Mouse (Mus musculus): ENCODE results near the gene Bnc1.

The Bnc1 gene

DNA sequence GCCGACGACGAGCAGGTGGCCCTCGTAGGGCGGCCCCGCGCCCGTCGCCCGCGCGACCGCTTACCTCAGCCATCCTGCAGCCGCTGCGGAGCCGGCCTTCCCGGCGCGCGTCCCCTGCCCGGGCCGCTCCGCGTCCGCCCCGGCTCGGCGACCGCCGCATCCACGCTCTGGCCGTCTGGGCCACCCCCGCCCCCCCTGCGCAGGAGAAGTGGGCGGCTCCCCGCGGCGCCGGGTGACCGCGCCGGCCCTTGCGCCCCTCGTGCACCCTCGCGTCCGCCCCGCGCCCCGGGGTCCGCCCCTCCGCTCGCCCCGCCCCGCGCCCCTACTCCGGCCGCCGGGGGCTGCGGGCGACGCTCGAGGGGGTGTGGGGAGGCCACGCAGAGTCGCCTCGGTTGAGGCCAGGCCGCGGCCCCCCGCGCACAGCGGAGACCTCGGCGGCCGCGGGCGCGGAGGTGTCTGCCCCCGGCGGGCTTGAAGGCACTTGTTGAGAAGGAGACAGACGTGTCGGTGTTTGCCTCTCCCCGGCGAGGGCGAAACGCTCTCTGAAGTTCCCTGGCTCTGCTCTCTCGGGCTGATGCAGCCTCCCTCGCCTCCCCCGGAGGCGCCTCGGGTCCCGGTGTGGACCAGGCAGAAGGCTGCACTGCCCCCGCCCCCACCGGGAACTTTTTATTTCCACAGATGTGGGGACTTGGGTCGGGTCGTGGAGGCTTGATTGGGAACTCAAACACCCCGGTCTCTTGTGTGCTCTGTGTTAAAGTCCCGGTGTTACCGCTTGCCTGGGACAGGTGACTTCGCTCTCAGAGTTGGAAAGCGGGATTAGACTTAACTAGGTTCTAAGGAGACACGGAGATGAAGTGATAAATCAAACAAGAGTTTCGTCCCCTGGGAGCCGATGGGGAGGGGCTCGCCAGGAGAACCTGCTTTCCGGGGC is at the start of gene Bnc1:
Gene Bnc1, minus strand, starts transcription at position 162 of the 931 bp plus-strand sequence.
- in situ Hi-C loops (cut with MboI; ENCODE audit: low pct_unique_long_range_greater_than_20kb in 1 of 2, low sequenced_read_pairs in 2 of 2, unreplicated experiment in 1 of 2), result no loop called here

DNA sequence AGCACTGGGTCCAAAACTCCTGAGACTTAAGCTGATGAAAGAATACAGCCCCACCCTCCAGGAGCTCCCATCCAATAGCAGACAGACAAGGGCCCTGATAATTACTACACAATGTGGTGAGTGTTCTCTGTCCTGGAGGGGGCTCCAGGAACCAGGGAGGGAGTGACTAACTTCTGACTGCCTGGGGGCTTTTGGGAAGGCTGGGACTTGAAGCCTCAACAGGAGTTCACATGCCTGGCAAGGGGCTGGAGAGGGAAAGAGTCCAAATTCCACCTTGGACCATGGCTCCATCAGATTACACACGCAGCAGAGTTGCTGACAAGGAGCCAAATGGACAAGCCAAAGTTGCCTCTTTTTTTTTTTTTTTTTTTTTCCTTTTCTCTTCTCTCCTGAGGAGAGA is 41.3 kb upstream of the Bnc1 start:
- in situ Hi-C loops (cut with MboI; ENCODE audit: low pct_unique_long_range_greater_than_20kb in 1 of 2, low sequenced_read_pairs in 2 of 2, unreplicated experiment in 1 of 2), result no loop called here

DNA sequence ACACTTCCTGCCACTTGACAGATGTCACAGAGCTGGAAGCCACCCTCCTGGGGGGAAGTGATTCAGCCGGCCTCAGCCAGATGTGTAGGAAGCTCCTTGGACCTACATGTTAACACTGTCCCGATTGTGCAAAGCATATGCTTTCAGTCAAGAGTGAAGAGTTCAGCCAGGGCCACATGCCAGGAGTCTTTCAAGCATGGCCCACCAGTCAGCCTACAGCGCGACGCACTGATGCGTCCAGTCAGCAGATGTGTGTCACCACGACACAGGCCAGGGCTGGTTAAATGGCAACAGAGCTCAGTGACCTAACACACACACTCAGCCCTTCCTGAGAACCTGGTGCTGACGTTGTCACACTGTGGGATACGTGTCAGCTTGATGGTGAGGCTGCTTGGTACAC is 37.6 kb upstream of the Bnc1 start:
- in situ Hi-C loops (cut with MboI; ENCODE audit: low pct_unique_long_range_greater_than_20kb in 1 of 2, low sequenced_read_pairs in 2 of 2, unreplicated experiment in 1 of 2), result no loop called here

DNA sequence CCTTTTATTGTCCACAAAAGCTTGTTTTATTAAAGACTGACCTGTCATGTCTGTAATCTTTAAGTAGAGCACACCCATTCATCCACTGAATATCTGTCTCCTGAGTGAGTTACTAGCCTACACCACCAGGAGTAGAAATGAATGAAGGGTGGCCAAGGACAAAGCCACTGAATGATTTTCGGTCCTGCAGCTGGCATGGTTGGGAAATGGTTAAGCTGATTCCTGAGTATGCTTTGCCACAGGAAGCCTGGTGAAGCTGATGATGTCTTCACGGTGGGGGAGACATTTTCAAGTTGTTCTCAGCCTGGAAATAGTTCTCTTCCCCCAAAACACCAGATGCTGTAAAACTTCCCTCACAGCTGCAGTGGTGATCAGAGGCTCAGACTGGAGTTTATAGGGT is 33.7 kb upstream of the Bnc1 start:
- in situ Hi-C loops (cut with MboI; ENCODE audit: low pct_unique_long_range_greater_than_20kb in 1 of 2, low sequenced_read_pairs in 2 of 2, unreplicated experiment in 1 of 2), result no loop called here

DNA sequence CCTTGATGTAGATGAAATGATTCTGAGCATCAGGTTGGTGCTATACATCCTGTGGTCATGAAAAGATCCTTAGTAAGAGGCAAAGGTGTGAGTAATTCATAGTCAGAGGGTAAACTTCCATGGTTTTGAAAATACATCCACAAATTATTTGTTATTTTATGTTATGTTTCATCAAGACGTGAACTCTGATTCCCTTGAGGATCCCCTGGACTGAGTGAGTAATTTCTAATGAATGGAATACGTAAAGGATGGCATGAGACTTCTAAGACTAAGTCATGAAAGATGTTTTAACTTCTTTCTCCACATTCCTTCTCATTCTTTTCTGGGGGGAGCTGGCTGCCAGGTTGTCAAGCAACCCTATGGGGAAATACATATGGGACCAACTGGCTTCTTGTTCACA is 31.6 kb upstream of the Bnc1 start:
- in situ Hi-C loops (cut with MboI; ENCODE audit: low pct_unique_long_range_greater_than_20kb in 1 of 2, low sequenced_read_pairs in 2 of 2, unreplicated experiment in 1 of 2), result no loop called here

DNA sequence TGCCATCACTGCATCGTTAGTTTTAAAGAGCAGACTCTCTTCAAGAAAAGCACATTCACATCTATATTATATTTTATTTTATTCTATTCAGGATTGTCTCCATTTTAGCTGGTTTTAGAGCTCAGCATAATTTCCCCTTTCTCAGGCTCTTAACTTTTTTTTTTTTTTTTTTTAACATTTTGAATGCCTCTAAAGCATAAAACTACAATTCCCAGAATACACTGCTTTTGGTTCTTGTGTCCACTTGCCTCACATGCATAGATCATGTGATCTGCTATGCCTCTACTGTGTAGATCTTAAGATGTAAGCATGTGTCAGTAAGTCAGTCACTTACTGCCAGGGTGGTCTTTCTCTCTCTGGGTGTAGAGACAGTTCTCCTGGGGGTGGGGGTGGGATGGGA is 30.3 kb upstream of the Bnc1 start:
- in situ Hi-C loops (cut with MboI; ENCODE audit: low pct_unique_long_range_greater_than_20kb in 1 of 2, low sequenced_read_pairs in 2 of 2, unreplicated experiment in 1 of 2), result no loop called here

DNA sequence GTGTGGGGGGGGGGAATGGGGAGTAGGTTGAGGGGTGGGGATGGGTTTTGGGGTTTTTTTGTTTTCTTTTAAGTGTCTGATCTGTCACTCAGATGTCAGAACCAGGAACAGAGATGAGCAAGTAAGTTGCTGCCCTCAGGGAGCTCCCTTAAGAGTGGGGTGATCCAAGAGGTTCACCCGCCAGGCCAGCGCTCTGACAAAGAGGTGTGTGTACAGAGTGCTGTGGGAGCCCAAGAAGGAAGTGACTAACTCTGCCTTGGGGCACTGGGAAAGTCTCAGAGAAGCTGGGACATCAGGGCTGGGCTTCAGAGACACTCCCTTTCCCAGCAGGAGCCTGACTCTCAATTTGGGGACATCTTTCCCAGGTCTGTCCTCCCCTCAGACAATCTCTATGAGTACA is 25.9 kb upstream of the Bnc1 start:
- in situ Hi-C loops (cut with MboI; ENCODE audit: low pct_unique_long_range_greater_than_20kb in 1 of 2, low sequenced_read_pairs in 2 of 2, unreplicated experiment in 1 of 2), result no loop called here

DNA sequence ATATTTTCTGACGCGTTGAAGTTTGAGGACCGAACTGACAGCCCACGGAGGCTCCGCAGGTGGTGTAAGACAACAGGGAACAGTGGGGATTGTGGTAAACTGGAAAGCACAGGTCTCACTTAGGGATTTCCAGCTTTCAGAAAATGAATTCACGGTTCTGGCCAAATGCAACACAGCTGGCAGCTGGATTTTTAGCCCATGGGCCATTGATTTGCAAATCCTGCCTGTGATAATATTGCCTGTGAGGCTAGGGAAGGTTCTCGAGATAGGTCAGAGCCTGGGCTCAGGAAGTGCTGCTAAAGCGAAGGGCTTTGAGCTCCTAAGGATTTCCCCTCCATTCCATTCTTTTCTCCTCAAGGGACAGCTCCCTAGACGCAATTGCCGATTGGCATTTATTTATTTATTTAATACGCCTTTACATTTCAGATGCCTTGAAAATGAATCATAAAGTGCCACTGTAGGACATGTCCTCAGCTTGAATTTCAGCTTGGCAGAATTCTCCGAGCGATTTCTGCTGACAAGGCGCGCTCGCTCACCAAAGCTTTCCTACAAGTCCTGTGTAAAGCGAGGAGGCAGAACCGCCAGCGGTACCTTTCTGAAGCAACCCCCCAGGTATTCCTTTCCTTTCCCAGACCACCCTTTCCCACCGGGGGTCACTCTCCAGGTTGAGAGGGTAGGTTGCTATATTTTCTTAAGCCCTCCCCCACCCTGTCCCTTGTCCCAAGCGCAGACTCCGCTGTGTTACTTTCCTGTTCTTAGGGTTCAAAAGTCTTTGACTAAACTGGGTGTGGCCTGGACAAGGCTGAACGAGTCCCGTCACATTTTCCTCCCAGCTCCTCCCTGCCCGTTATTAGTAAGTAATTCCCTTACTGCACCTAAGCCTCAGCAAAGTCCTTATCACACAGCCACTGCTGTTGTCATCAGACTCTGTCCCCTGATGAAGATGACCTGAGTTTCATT is 24.9 kb upstream of the Bnc1 start:
- in situ Hi-C loops (cut with MboI; ENCODE audit: low pct_unique_long_range_greater_than_20kb in 1 of 2, low sequenced_read_pairs in 2 of 2, unreplicated experiment in 1 of 2), result no loop called here

DNA sequence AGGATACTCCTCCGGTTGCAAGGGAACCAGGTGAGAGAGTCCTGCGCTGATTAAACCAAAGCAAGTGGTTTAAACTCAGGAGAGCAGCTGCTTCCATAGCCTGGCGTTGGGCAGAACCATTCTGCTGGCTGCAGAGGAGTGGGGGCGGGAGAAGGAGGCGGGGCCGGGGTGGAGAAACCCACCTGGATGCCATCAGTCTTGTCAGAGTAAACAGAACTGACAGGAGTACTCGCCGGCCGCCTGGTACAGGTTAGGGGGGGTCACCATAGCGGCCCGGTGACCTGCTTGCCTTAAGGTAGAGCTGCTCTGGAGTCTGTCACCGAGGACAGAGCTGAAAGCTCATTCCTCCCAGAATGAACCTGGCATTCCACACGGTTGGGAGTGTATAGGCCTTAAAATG is 20.4 kb upstream of the Bnc1 start:
- in situ Hi-C loops (cut with MboI; ENCODE audit: low pct_unique_long_range_greater_than_20kb in 1 of 2, low sequenced_read_pairs in 2 of 2, unreplicated experiment in 1 of 2), result no loop called here

DNA sequence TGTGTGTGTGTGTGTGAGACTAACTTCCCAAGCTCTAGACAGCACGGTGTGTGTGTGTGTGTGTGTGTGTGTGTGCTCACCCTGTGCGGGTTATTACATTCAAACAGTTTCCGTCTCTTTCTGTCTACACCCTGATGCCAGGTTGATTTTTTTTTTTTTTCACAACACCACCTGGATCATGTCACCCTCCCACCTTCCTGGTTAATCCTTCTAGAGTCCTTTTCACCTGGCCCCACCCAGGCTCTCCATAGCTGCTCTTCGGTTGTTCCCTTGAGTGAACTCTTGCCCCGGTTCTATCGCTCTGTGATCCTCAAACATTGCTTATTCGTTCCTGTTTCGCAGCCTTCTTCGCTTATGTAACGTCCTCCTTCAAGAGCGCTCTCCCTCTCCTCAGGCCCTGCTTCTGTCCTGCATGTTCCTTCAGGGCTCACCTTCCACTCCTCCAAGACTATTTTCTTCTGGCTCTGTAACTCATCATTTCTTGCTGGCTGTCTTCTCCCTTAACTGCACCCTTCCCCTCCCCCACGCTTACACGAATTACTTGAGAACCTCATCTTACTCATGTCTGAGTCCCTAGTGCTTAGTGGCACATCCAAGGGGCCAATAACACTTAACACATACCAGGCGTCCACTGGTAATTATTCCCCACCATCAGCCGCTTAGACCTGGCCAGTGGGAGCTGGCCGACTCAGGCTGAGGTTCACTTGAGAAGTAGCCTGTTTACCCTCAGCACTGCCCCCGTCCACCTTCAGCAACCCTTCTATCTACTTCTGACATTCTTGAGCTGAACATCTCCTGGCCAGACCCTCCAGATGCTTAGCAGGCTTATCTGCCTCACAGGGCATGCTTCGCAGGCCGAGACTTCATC is 19.7 kb upstream of the Bnc1 start:
- in situ Hi-C loops (cut with MboI; ENCODE audit: low pct_unique_long_range_greater_than_20kb in 1 of 2, low sequenced_read_pairs in 2 of 2, unreplicated experiment in 1 of 2), result no loop called here

DNA sequence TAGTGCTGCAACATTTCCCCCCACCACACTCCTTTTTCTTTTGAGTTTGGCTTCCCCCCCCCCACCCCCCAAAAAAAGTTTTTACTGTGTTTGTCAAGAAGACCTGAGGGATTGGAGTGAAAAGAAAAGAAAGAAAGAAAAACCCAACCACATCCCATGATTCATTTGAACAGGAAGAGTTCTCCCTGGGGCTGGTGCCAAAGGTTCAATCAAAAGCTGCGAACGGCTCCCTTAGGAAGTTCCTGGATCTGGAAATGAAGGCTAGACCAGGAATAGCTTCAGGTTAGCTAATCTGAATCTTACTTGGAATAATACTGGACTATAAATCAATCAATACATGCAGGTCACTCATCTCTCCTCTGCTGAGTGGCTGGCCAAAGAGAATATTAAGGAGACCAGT is 15.1 kb upstream of the Bnc1 start:
- in situ Hi-C loops (cut with MboI; ENCODE audit: low pct_unique_long_range_greater_than_20kb in 1 of 2, low sequenced_read_pairs in 2 of 2, unreplicated experiment in 1 of 2), result no loop called here

DNA sequence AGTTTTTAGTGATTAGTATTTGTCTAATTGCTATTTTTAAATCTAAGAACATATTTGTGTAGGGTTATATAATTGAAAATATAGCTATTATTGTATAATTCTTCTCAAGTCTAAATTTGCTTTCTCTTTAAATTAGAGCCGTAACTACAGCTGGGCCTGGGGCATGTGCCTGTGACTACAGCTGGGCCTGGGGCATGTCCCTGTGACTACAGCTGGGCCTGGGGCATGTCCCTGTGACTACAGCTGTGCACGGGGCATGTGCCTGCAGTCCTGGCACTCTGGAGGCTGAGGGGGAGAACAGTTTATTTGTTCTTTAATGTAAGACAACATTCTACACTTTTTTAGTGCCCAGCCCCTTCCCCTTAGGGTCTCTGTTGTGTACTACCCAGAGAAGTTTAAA is 12.1 kb upstream of the Bnc1 start:
- in situ Hi-C loops (cut with MboI; ENCODE audit: low pct_unique_long_range_greater_than_20kb in 1 of 2, low sequenced_read_pairs in 2 of 2, unreplicated experiment in 1 of 2), result no loop called here

DNA sequence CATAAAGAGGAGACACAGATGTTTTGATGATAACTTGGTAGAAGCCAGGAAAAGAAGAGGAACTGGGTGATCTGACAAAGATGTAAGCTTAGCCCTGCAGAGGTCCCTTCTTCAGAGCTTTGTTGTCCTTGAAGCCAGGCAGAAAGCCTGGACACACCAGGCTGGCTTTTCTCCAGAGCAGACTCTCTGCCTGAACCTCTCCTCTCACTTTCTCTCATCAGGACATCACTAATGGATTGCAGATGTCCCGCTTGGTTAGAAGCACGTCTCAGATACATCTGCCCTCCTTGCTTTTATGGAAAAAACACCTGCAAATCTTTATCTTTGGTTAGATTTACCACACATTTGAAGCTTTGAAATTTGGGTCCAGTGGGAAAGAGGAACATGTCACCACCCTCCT is 7.7 kb upstream of the Bnc1 start:
- in situ Hi-C loops (cut with MboI; ENCODE audit: low pct_unique_long_range_greater_than_20kb in 1 of 2, low sequenced_read_pairs in 2 of 2, unreplicated experiment in 1 of 2), result no loop called here

DNA sequence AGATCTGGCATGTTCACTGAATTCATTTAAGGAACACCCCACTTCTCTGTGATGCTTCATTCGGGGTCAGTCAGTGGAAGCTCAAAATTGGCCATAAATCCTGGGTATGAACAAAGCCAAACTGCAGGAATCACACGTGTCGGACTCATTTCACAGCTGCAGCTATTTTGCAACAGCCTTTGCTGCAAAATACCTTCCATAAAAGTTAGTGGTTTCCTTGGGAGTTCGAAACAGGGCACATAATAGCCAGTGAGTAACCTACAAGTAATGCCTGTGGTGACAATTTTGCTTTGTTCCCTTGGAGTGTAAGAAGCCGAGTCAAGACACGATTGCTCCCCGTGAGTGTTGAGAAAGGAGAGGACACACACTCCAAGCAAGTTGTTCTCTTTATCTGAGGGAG is 7.3 kb upstream of the Bnc1 start:
- in situ Hi-C loops (cut with MboI; ENCODE audit: low pct_unique_long_range_greater_than_20kb in 1 of 2, low sequenced_read_pairs in 2 of 2, unreplicated experiment in 1 of 2), result no loop called here

DNA sequence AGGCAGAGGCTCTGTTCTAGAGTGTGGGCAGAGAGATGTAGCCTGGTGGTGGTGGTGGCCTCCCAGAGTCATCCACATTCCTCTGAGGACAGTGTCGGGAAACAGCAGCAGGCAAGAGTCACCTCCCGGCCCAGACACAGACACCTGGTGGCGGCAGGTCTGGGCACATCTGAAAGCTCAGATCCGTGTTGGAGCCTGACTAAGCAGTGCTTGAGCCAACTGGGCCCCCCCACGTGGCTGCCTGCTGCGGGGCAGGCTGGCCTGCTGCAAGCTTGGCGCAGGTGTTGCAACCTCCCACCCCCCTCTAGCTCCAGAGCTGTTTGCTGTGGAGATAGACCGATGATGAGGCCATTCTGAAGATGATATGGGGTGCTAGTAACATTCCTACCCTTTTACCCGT is 3.9 kb upstream of the Bnc1 start:
- in situ Hi-C loops (cut with MboI; ENCODE audit: low pct_unique_long_range_greater_than_20kb in 1 of 2, low sequenced_read_pairs in 2 of 2, unreplicated experiment in 1 of 2), result no loop called here

DNA sequence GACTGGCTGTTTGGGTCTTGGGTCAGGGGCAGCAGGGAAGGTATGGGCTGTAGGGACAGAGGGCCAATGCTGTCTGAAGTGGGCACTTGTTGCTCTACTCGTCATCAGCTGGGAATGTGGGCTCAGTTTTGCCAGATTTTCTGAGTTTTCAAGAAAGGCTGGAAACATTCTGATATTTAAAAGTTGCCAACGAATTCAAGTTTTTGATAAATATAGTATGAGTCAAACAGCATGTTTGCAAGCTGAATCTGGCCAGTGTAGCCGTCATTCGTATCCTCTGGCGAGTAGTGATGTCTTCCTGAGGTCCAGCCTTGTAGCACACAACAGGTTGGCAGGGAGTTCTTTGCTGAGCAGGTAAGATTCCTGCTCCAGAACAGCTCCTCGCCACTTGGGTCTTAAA is 3.0 kb upstream of the Bnc1 start:
- in situ Hi-C loops (cut with MboI; ENCODE audit: low pct_unique_long_range_greater_than_20kb in 1 of 2, low sequenced_read_pairs in 2 of 2, unreplicated experiment in 1 of 2), result no loop called here

DNA sequence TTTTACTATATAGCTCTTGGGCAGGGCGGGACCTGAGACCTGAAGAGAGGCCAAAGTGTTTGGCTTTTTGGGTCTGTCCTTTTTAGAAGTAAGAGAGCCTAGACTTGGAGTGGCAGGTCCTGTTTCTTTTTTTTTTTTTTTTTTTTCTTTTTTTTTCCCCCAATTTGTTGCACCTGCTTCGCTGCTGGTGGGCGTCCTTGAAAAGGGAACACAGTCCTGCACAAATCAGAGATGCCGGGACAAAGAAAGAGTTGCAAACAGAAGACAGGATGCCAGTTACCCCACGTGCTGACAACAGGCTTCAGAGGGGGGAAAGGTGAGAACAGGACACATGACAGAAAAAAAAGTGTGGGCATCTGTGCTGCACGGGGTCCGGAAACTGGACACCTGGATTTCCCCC is 1.0 kb upstream of the Bnc1 start:
- in situ Hi-C loops (cut with MboI; ENCODE audit: low pct_unique_long_range_greater_than_20kb in 1 of 2, low sequenced_read_pairs in 2 of 2, unreplicated experiment in 1 of 2), result no loop called here

DNA sequence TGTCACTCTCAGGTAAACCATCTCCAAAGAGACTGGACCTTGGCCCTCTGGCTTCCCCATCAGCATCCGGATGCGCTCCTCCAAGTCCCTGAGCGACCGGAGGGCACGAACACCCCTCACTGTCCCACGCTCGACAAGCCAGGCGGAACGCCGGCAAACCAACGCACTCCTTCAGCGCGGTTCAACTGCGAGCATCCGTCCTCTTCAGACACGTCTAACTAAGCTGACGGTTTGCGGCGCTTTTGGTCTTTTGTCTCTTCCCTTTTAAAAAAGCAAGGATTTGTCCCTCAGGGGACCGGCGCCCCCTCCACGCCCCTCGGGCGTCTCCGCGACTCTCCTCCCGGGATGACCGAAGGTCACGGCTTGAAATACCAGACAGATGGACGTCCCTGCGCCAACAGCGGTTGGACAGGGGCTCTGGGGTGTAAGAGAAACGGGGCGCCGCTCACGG is 456 bp downstream of the Bnc1 start:
- in situ Hi-C loops (cut with MboI; ENCODE audit: low pct_unique_long_range_greater_than_20kb in 1 of 2, low sequenced_read_pairs in 2 of 2, unreplicated experiment in 1 of 2), result no loop called here

DNA sequence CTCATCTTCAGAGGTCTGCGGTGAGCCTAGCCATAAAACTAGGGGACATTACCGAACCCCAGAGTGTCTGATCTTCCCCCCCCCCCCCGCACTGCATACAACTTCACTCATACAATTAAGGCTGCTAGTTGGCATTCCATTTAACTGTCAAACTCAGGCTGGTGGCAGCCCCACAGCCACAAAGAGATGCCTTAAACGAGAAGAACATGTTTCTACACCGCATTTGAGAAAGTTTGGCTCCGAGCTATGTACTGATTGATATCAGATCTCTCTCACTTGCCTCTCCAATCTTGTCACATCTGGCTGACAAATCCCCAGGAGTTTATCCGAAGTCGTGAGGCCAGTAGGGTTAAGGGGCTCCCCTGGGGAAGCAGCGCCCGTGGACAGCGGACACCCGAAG is 976 bp downstream of the Bnc1 start:
- in situ Hi-C loops (cut with MboI; ENCODE audit: low pct_unique_long_range_greater_than_20kb in 1 of 2, low sequenced_read_pairs in 2 of 2, unreplicated experiment in 1 of 2), result no loop called here

All from mouse embryonic stem cell (cell line).